Mouse (Mus musculus) testis, adult 2 months (tissue): ENCODE data around the gene Foxj2.

Experiments
- CTCF ChIP-seq: fragments of 200-500 bp; IDR thresholded peaks from 2 replicates; pipeline ENCODE4 v1.5.1; 2012; ENCODE audit warnings: low read depth, mild to moderate bottlenecking, inconsistent platforms, low read length, moderate library complexity; ENCODE audit not compliant: control insufficient read depth, insufficient read depth, insufficient replicate concordance
- POLR2A ChIP-seq: fragments of 200-500 bp; IDR thresholded peaks from 2 replicates; pipeline ENCODE4 v1.6.1; 2012; ENCODE audit warnings: low read depth, mild to moderate bottlenecking, inconsistent platforms, low read length, moderate library complexity; ENCODE audit not compliant: control insufficient read depth

- TF ChIP-seq CTCF (no peak), POLR2A (no peak)
Measured at GRCm38 (mm10) chr6:122810022-122810614, 9.6 kb upstream of the Foxj2 start.
